Mouse (Mus musculus): ENCODE results near the gene Dnm3. TPM values are rescaled to one million over a fixed set of nuclear protein-coding genes. Genes with fewer than 3 reads are reported as not detected.

Dnm3 gene
- polyA plus RNA-seq, 1 experiment, result 0.43 TPM

- no peak for DNase-seq (ENCODE audit: low read depth in 1 of 2, low spot score in 2 of 2)
- Histone ChIP-seq H3K4me3 (ENCODE audit: extremely low read depth, insufficient read depth, insufficient read length) (no peak overlapping the region), H3K36me3 (ENCODE audit: control insufficient read depth, insufficient read depth, low read length) (no peaks in the 10 kb centered on the region), H3K27me3 (ENCODE audit: control insufficient read depth, insufficient read depth, low read length) (no peaks in the 10 kb centered on the region), H3K4me1 (ENCODE audit: control insufficient read depth, insufficient read depth, insufficient read length) (no peaks in the 10 kb centered on the region), H3K27ac (ENCODE audit: insufficient read depth, low read length) (no peak overlapping the region)
- WGBS, result 87% methylated on average over 3 of the region's 3 CpGs
- TF ChIP-seq CTCF (IDR thresholded peaks at IDR 0.05; ENCODE audit: extremely low read depth, insufficient read depth, insufficient read length, insufficient replicate concordance), result no peak
Measured at GRCm38 (mm10) chr1:162336224-162336623, 141.6 kb downstream of the Dnm3 start.

GRCm38 (mm10) chr1:162328673-162329072, 149.2 kb downstream of the Dnm3 start:
- H3K36me3 ChIP-seq (ENCODE audit: control insufficient read depth, insufficient read depth, low read length), result no peaks in the 10 kb centered on the region
- no peak overlapping the region for H3K4me3 ChIP-seq (ENCODE audit: extremely low read depth, insufficient read depth, insufficient read length)
- no peaks in the 10 kb centered on the region for H3K27me3 ChIP-seq (ENCODE audit: control insufficient read depth, insufficient read depth, low read length)
- no peaks in the 10 kb centered on the region for H3K4me1 ChIP-seq (ENCODE audit: control insufficient read depth, insufficient read depth, insufficient read length)
- TF ChIP-seq POLR2A (IDR thresholded peaks at IDR 0.05; ENCODE audit: low read depth, low read length) (no peak), CTCF (IDR thresholded peaks at IDR 0.05; ENCODE audit: extremely low read depth, insufficient read depth, insufficient read length, insufficient replicate concordance) (no peak)
- DNase-seq (ENCODE audit: low read depth in 1 of 2, low spot score in 2 of 2), result no peak
- 80% methylated on average over 4 of the region's 4 CpGs for WGBS
- H3K27ac ChIP-seq (ENCODE audit: insufficient read depth, low read length), result no peak overlapping the region

- no peak overlapping the region for H3K4me3 ChIP-seq (ENCODE audit: extremely low read depth, insufficient read depth, insufficient read length)
- WGBS, result 73% methylated on average over 2 of the region's 2 CpGs
- TF ChIP-seq POLR2A (IDR thresholded peaks at IDR 0.05; ENCODE audit: low read depth, low read length) (no peak), CTCF (IDR thresholded peaks at IDR 0.05; ENCODE audit: extremely low read depth, insufficient read depth, insufficient read length, insufficient replicate concordance) (no peak)
- H3K36me3 ChIP-seq (ENCODE audit: control insufficient read depth, insufficient read depth, low read length), result no peaks in the 10 kb centered on the region
- H3K27me3 ChIP-seq (ENCODE audit: control insufficient read depth, insufficient read depth, low read length), result no peaks in the 10 kb centered on the region
- no peaks in the 10 kb centered on the region for H3K4me1 ChIP-seq (ENCODE audit: control insufficient read depth, insufficient read depth, insufficient read length)
- no peak for DNase-seq (ENCODE audit: low read depth in 1 of 2, low spot score in 2 of 2)
- no peak overlapping the region for H3K27ac ChIP-seq (ENCODE audit: insufficient read depth, low read length)
Measured at GRCm38 (mm10) chr1:162327631-162328030, 150.2 kb downstream of the Dnm3 start.

GRCm38 (mm10) chr1:162324412-162324811, 153.4 kb downstream of the Dnm3 start:
- no peaks in the 10 kb centered on the region for H3K4me1 ChIP-seq (ENCODE audit: control insufficient read depth, insufficient read depth, insufficient read length)
- H3K36me3 ChIP-seq (ENCODE audit: control insufficient read depth, insufficient read depth, low read length), result no peaks in the 10 kb centered on the region
- DNase-seq (ENCODE audit: low read depth in 1 of 2, low spot score in 2 of 2), result no peak
- no peak overlapping the region for H3K4me3 ChIP-seq (ENCODE audit: extremely low read depth, insufficient read depth, insufficient read length)
- 85% methylated on average over 4 of the region's 4 CpGs for WGBS
- TF ChIP-seq POLR2A (IDR thresholded peaks at IDR 0.05; ENCODE audit: low read depth, low read length), result no peak
- TF ChIP-seq CTCF (IDR thresholded peaks at IDR 0.05; ENCODE audit: extremely low read depth, insufficient read depth, insufficient read length, insufficient replicate concordance), result no peak
- H3K27me3 ChIP-seq (ENCODE audit: control insufficient read depth, insufficient read depth, low read length), result no peaks in the 10 kb centered on the region
- H3K27ac ChIP-seq (ENCODE audit: insufficient read depth, low read length), result no peak overlapping the region

- H3K36me3 ChIP-seq (ENCODE audit: control insufficient read depth, insufficient read depth, low read length), result no peaks in the 10 kb centered on the region
- H3K4me3 ChIP-seq (ENCODE audit: extremely low read depth, insufficient read depth, insufficient read length), result no peak overlapping the region
- H3K4me1 ChIP-seq (ENCODE audit: control insufficient read depth, insufficient read depth, insufficient read length), result no peaks in the 10 kb centered on the region
- WGBS, result 94% methylated on average over 2 of the region's 2 CpGs
- TF ChIP-seq POLR2A (IDR thresholded peaks at IDR 0.05; ENCODE audit: low read depth, low read length), result no peak
- no peak for TF ChIP-seq CTCF (IDR thresholded peaks at IDR 0.05; ENCODE audit: extremely low read depth, insufficient read depth, insufficient read length, insufficient replicate concordance)
- H3K27ac ChIP-seq (ENCODE audit: insufficient read depth, low read length), result no peak overlapping the region
- H3K27me3 ChIP-seq (ENCODE audit: control insufficient read depth, insufficient read depth, low read length), result no peaks in the 10 kb centered on the region
- no peak for DNase-seq (ENCODE audit: low read depth in 1 of 2, low spot score in 2 of 2)
Measured at GRCm38 (mm10) chr1:162323142-162323541, 154.7 kb downstream of the Dnm3 start.

GRCm38 (mm10) chr1:162313451-162314276, 164.2 kb downstream of the Dnm3 start:
- H3K4me3 ChIP-seq (ENCODE audit: extremely low read depth, insufficient read depth, insufficient read length), result no peak overlapping the region
- H3K27ac ChIP-seq (ENCODE audit: insufficient read depth, low read length), result no peak overlapping the region
- TF ChIP-seq CTCF (IDR thresholded peaks at IDR 0.05; ENCODE audit: extremely low read depth, insufficient read depth, insufficient read length, insufficient replicate concordance) (peak; percentile 17; the same call in 1 of the 2 replicates), POLR2A (IDR thresholded peaks at IDR 0.05; ENCODE audit: low read depth, low read length) (no peak)
- no peaks in the 10 kb centered on the region for H3K4me1 ChIP-seq (ENCODE audit: control insufficient read depth, insufficient read depth, insufficient read length)
- no peaks in the 10 kb centered on the region for H3K36me3 ChIP-seq (ENCODE audit: control insufficient read depth, insufficient read depth, low read length)
- WGBS, result 52% methylated on average over 11 of the region's 11 CpGs
- H3K27me3 ChIP-seq (ENCODE audit: control insufficient read depth, insufficient read depth, low read length), result no peaks in the 10 kb centered on the region
- peak in 1 of 2 experiments; percentile 15 for DNase-seq (ENCODE audit: low read depth in 1 of 2, low spot score in 2 of 2)

GRCm38 (mm10) chr1:162312621-162313020, 165.2 kb downstream of the Dnm3 start:
- whole genome bisulfite sequencing, result 87% methylated on average over 2 of the region's 2 CpGs
- H3K27me3 ChIP-seq (ENCODE audit: control insufficient read depth, insufficient read depth, low read length), result no peaks in the 10 kb centered on the region
- TF ChIP-seq CTCF (IDR thresholded peaks at IDR 0.05; ENCODE audit: extremely low read depth, insufficient read depth, insufficient read length, insufficient replicate concordance) (no peak), POLR2A (IDR thresholded peaks at IDR 0.05; ENCODE audit: low read depth, low read length) (no peak)
- H3K36me3 ChIP-seq (ENCODE audit: control insufficient read depth, insufficient read depth, low read length), result no peaks in the 10 kb centered on the region
- no peak for DNase-seq (ENCODE audit: low read depth in 1 of 2, low spot score in 2 of 2)
- no peak overlapping the region for H3K4me3 ChIP-seq (ENCODE audit: extremely low read depth, insufficient read depth, insufficient read length)
- no peak overlapping the region for H3K27ac ChIP-seq (ENCODE audit: insufficient read depth, low read length)
- no peaks in the 10 kb centered on the region for H3K4me1 ChIP-seq (ENCODE audit: control insufficient read depth, insufficient read depth, insufficient read length)
